Mouse (Mus musculus): ENCODE results near the gene Krt28. TPM values are rescaled to one million over a fixed set of nuclear protein-coding genes. Genes with fewer than 3 reads are reported as not detected.
A peak's percentile ranks its signal among the peaks of the same experiment; 100 is the strongest.

Krt28 gene
- polyA plus RNA-seq, 1 experiment = not detected

- no peaks in the 10 kb centered on the region for H3K4me1 ChIP-seq (ENCODE audit: control insufficient read depth, insufficient read depth, low read length)
- no peak overlapping the region for H3K27ac ChIP-seq (ENCODE audit: control insufficient read depth, insufficient read depth, low read depth, low read length, poor library complexity)
- 86% methylated on average over 18 of the region's 18 CpGs for WGBS
- TF ChIP-seq POLR2A (IDR thresholded peaks at IDR 0.05; ENCODE audit: borderline replicate concordance, control insufficient read depth, low read depth, low read length) (no peak), CTCF (IDR thresholded peaks at IDR 0.05; ENCODE audit: control insufficient read depth, insufficient read depth, low read length) (no peak)
- no peak overlapping the region for H3K4me3 ChIP-seq (replicated peaks; ENCODE audit: control insufficient read depth, low read depth, low read length)
These were observed 14.0 kb upstream of the Krt28 start for GRCm38 (mm10) chr11:99388661-99389060.

GRCm38 (mm10) chr11:99385813-99386721, 11.4 kb upstream of the Krt28 start:
- WGBS = 4% methylated on average over 71 of the region's 71 CpGs
- Histone ChIP-seq H3K27ac (ENCODE audit: control insufficient read depth, insufficient read depth, low read depth, low read length, poor library complexity) (peak overlapping the region; percentile 52), H3K4me3 (replicated peaks; ENCODE audit: control insufficient read depth, low read depth, low read length) (peak overlapping the region; percentile 59), H3K4me1 (ENCODE audit: control insufficient read depth, insufficient read depth, low read length) (no peaks in the 10 kb centered on the region)
- TF ChIP-seq CTCF (IDR thresholded peaks at IDR 0.05; ENCODE audit: control insufficient read depth, insufficient read depth, low read length) = no peak
- TF ChIP-seq POLR2A (IDR thresholded peaks at IDR 0.05; ENCODE audit: borderline replicate concordance, control insufficient read depth, low read depth, low read length) = no peak

- 9% methylated on average over 5 of the region's 5 CpGs for WGBS
- no peak for TF ChIP-seq POLR2A (IDR thresholded peaks at IDR 0.05; ENCODE audit: borderline replicate concordance, control insufficient read depth, low read depth, low read length)
- peak; percentile 81 for TF ChIP-seq CTCF (IDR thresholded peaks at IDR 0.05; ENCODE audit: control insufficient read depth, insufficient read depth, low read length)
These were observed 4.9 kb upstream of the Krt28 start for GRCm38 (mm10) chr11:99379568-99379967.

GRCm38 (mm10) chr11:99369853-99370451, 4.8 kb downstream of the Krt28 start:
- 55% methylated on average over 8 of the region's 8 CpGs for WGBS
- no peak overlapping the region for H3K4me3 ChIP-seq (replicated peaks; ENCODE audit: control insufficient read depth, low read depth, low read length)
- no peak for TF ChIP-seq CTCF (IDR thresholded peaks at IDR 0.05; ENCODE audit: control insufficient read depth, insufficient read depth, low read length)
- no peak for TF ChIP-seq POLR2A (IDR thresholded peaks at IDR 0.05; ENCODE audit: borderline replicate concordance, control insufficient read depth, low read depth, low read length)
- H3K27ac ChIP-seq (ENCODE audit: control insufficient read depth, insufficient read depth, low read depth, low read length, poor library complexity) = no peak overlapping the region
- H3K4me1 ChIP-seq (ENCODE audit: control insufficient read depth, insufficient read depth, low read length) = no peaks in the 10 kb centered on the region

More at GRCm38 (mm10) chr11:99379568-99379967, 4.9 kb upstream of the Krt28 start:
- H3K27ac ChIP-seq (ENCODE audit: control insufficient read depth, insufficient read depth, low read depth, low read length, poor library complexity) = no peak overlapping the region
- H3K4me1 ChIP-seq (ENCODE audit: control insufficient read depth, insufficient read depth, low read length) = no peaks in the 10 kb centered on the region
- H3K4me3 ChIP-seq (replicated peaks; ENCODE audit: control insufficient read depth, low read depth, low read length) = no peak overlapping the region

GRCm38 (mm10) chr11:99369229-99369628, 5.5 kb downstream of the Krt28 start:
- Histone ChIP-seq H3K4me1 (ENCODE audit: control insufficient read depth, insufficient read depth, low read length) (no peaks in the 10 kb centered on the region), H3K4me3 (replicated peaks; ENCODE audit: control insufficient read depth, low read depth, low read length) (no peak overlapping the region), H3K27ac (ENCODE audit: control insufficient read depth, insufficient read depth, low read depth, low read length, poor library complexity) (no peak overlapping the region)
- TF ChIP-seq POLR2A (IDR thresholded peaks at IDR 0.05; ENCODE audit: borderline replicate concordance, control insufficient read depth, low read depth, low read length) (no peak), CTCF (IDR thresholded peaks at IDR 0.05; ENCODE audit: control insufficient read depth, insufficient read depth, low read length) (no peak)
- 21% methylated on average over 3 of the region's 3 CpGs for WGBS

GRCm38 (mm10) chr11:99366791-99367190, 7.9 kb downstream of the Krt28 start:
- Histone ChIP-seq H3K4me1 (ENCODE audit: control insufficient read depth, insufficient read depth, low read length) (no peaks in the 10 kb centered on the region), H3K27ac (ENCODE audit: control insufficient read depth, insufficient read depth, low read depth, low read length, poor library complexity) (no peak overlapping the region), H3K4me3 (replicated peaks; ENCODE audit: control insufficient read depth, low read depth, low read length) (no peak overlapping the region)
- no peak for TF ChIP-seq CTCF (IDR thresholded peaks at IDR 0.05; ENCODE audit: control insufficient read depth, insufficient read depth, low read length)
- TF ChIP-seq POLR2A (IDR thresholded peaks at IDR 0.05; ENCODE audit: borderline replicate concordance, control insufficient read depth, low read depth, low read length) = no peak
- 37% methylated on average over 10 of the region's 10 CpGs for WGBS

- Histone ChIP-seq H3K27ac (ENCODE audit: control insufficient read depth, insufficient read depth, low read depth, low read length, poor library complexity) (no peak overlapping the region), H3K4me3 (replicated peaks; ENCODE audit: control insufficient read depth, low read depth, low read length) (no peak overlapping the region), H3K4me1 (ENCODE audit: control insufficient read depth, insufficient read depth, low read length) (no peaks in the 10 kb centered on the region)
- TF ChIP-seq POLR2A (IDR thresholded peaks at IDR 0.05; ENCODE audit: borderline replicate concordance, control insufficient read depth, low read depth, low read length) (no peak), CTCF (IDR thresholded peaks at IDR 0.05; ENCODE audit: control insufficient read depth, insufficient read depth, low read length) (peak; percentile 21; the same call in 1 of the 2 replicates)
- 19% methylated on average over 9 of the region's 9 CpGs for WGBS
These were observed 10.3 kb downstream of the Krt28 start for GRCm38 (mm10) chr11:99364412-99364811.

GRCm38 (mm10) chr11:99361423-99361822, 13.3 kb downstream of the Krt28 start:
- H3K4me1 ChIP-seq (ENCODE audit: control insufficient read depth, insufficient read depth, low read length) = no peaks in the 10 kb centered on the region
- no peak overlapping the region for H3K4me3 ChIP-seq (replicated peaks; ENCODE audit: control insufficient read depth, low read depth, low read length)
- WGBS = 31% methylated on average over 8 of the region's 8 CpGs
- TF ChIP-seq CTCF (IDR thresholded peaks at IDR 0.05; ENCODE audit: control insufficient read depth, insufficient read depth, low read length) (no peak), POLR2A (IDR thresholded peaks at IDR 0.05; ENCODE audit: borderline replicate concordance, control insufficient read depth, low read depth, low read length) (no peak)
- no peak overlapping the region for H3K27ac ChIP-seq (ENCODE audit: control insufficient read depth, insufficient read depth, low read depth, low read length, poor library complexity)
